Mouse (Mus musculus) hindbrain, embryonic 12.5 days (tissue): ENCODE data around the gene Pptc7. TPM values are rescaled to one million over a fixed set of nuclear protein-coding genes. Genes with fewer than 3 reads are reported as not detected.

Experiments
- ATAC-seq: fragments of 200-750 bp; cut with Nextera tagmentation; 2 replicates; pipeline ENCODE4 v1.8.0; 2017; ENCODE audit warnings: moderate TSS enrichment; ENCODE audit not compliant: low FRiP score
- H3K27ac ChIP-seq: fragments of 300-500 bp; sonication (generic); 2 replicates; pipeline ENCODE4 v1.5.1; 2016; ENCODE audit warnings: mild to moderate bottlenecking
- H3K27me3 ChIP-seq: fragments of 300-500 bp; sonication (generic); 2 replicates; pipeline ENCODE4 v1.6.1; 2016; ENCODE audit warnings: mild to moderate bottlenecking
- H3K36me3 ChIP-seq: fragments of 300-500 bp; sonication (generic); 2 replicates; pipeline ENCODE4 v1.6.1; 2016; ENCODE audit warnings: mild to moderate bottlenecking
- H3K4me1 ChIP-seq: fragments of 300-500 bp; sonication (generic); 2 replicates; pipeline ENCODE4 v1.6.1; 2016
- H3K4me2 ChIP-seq: fragments of 300-500 bp; sonication (generic); replicated peaks from 2 replicates; pipeline ENCODE4 v1.6.1; 2016; ENCODE audit warnings: mild to moderate bottlenecking
- H3K4me3 ChIP-seq: fragments of 300-500 bp; sonication (generic); 2 replicates; pipeline ENCODE4 v1.5.1; 2016; ENCODE audit warnings: mild to moderate bottlenecking
- H3K9ac ChIP-seq: fragments of 300-500 bp; sonication (generic); 2 replicates; pipeline ENCODE4 v1.6.1; 2016; ENCODE audit warnings: mild to moderate bottlenecking, moderate library complexity
- H3K9me3 ChIP-seq: fragments of 300-500 bp; sonication (generic); replicated peaks from 2 replicates; pipeline ENCODE4 v1.6.1; 2016; ENCODE audit warnings: mild to moderate bottlenecking
- WGBS: fragments of 180-500 bp; shearing (Covaris S2); methylation state at CpG from one replicate; pipeline ENCODE4 v1.1.7; 2016; 5-methylcytosine and 5-hydroxymethylcytosine counted together
- polyA plus RNA-seq: library from polyadenylated mRNA; unstranded; fragments of >200 nt; fragmentation: Nextera tagmentation; extraction: Ambion mirVana; gene quantifications from 2 replicates; pipeline ENCODE4 v1.2.1, GENCODE M21; 2016

The Pptc7 gene
- 10.8 and 11.1 TPM in 2 replicates for polyA plus RNA-seq

DNA sequence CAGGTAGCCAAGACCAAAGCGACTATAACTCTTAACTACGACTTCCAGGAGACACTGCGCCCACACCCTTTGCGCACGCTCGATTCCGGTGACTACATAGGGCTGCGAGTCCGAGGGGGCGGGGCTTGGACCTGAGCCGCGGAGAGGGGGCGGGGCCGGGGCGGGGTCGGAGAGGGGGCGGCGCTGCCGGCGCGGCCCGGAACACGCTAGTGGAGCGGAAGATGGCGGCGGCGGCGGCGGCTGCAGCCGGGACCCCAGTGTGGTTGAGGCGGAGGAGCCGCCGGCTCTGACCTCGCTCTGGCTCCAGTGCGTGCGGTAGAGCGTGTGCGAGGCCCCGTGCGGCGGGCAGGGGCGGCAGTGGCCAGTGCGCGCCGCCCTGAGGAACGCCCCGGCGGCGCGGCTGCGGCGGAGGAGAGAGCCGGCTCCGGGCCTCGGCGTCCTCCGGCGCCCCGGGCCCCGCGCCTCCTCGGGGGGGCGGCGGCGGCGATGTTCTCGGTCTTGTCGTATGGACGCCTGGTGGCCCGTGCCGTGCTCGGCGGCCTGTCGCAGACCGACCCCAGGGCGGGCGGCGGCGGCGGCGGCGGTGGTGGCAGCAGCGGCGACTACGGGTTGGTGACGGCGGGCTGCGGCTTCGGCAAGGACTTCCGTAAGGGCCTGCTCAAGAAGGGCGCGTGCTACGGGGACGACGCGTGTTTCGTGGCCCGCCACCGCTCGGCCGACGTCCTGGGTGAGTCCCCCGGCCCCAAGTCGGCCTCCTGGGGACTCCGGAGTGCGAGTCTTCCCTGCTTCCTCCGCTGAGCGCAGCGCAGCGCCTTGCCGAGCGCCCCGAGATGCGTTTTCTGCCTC lies at the start of gene Pptc7:
Gene Pptc7 (plus strand): TSS at position 183 of the 846 bp plus-strand sequence.
- H3K4me2 ChIP-seq, result peak within 1 kb of the TSS; percentile 98
- H3K27ac ChIP-seq, result peak within 1 kb of the TSS; percentile 92
- H3K4me1 ChIP-seq, result peaks cover 18% of the 10 kb centered on the region
- ATAC-seq, result peak; percentile 92
- no peaks in the 10 kb centered on the region for H3K9me3 ChIP-seq
- H3K27me3 ChIP-seq, result peaks cover 2% of the 10 kb centered on the region; the same call in 1 of the 2 replicates
- peak within 1 kb of the TSS; percentile 99 for H3K4me3 ChIP-seq
- H3K36me3 ChIP-seq, result peaks cover 14% of the 10 kb centered on the region; the same call in 1 of the 2 replicates
- WGBS, result under 1% methylated on average over 81 of the region's 114 CpGs
- peak within 1 kb of the TSS; percentile 95 for H3K9ac ChIP-seq

GRCm38 (mm10) chr5:122235196-122235836 lies 48.8 kb upstream of the Pptc7 start:
- no peak for ATAC-seq
- H3K4me3 ChIP-seq, result no peak overlapping the region
- no peak overlapping the region for H3K4me2 ChIP-seq
- WGBS, result 76% methylated on average over 9 of the region's 9 CpGs
- no peaks in the 10 kb centered on the region for H3K9me3 ChIP-seq
- H3K9ac ChIP-seq, result no peak overlapping the region
- no peak overlapping the region for H3K27ac ChIP-seq
- H3K36me3 ChIP-seq, result peaks cover 9% of the 10 kb centered on the region; the same call in 1 of the 2 replicates
- no peaks in the 10 kb centered on the region for H3K27me3 ChIP-seq
- H3K4me1 ChIP-seq, result peaks cover 19% of the 10 kb centered on the region

DNA sequence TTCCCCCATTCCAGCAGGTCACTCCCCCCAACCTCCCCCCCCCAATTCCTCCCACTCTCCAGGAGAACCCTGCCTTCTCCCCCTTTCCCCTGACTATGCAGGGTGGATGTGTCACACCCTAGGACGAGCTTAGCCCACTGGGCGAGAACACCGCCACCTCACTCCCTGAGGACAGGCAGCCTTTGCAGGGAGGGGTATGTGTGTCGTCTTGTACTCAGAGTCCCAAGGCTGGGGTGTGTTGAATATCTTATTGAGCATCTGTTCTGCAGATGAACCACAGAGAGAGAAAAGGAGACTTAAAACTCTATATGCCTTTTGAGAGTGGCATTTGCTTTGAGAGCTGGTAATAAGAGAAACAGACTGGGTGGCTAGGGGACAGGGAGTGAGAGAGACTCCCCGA lies 47.0 kb upstream of the Pptc7 start:
- Histone ChIP-seq H3K27me3 (no peaks in the 10 kb centered on the region), H3K4me2 (no peak overlapping the region), H3K36me3 (peaks cover 23% of the 10 kb centered on the region), H3K9me3 (no peaks in the 10 kb centered on the region), H3K4me1 (peaks cover 19% of the 10 kb centered on the region), H3K27ac (no peak overlapping the region), H3K9ac (no peak overlapping the region), H3K4me3 (no peak overlapping the region)
- no peak for ATAC-seq
- 70% methylated on average over 5 of the region's 5 CpGs for WGBS

DNA sequence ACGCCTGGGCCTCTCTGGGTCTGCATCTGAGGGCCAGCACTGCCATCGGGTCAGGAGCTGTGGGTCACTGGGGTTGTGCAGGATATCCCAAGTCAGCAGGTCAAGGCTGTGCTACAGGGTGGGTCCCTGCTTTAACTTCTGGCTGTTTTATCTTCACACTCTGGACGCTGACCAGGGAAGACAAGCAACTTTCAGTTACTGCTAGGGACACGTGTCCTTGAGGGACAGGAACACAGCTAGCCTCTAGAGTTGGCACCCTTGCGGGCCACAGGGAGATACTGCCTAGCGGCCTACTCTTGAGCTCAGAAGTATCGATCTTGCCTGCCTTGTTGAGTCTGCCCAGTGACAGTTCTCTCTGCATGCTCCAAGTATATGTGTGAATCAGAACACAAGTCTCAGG lies 44.5 kb upstream of the Pptc7 start:
- H3K4me1 ChIP-seq, result peaks cover 19% of the 10 kb centered on the region
- ATAC-seq, result no peak
- peaks cover 31% of the 10 kb centered on the region for H3K36me3 ChIP-seq
- WGBS, result 86% methylated on average over 7 of the region's 7 CpGs
- no peak overlapping the region for H3K4me2 ChIP-seq
- H3K9me3 ChIP-seq, result no peaks in the 10 kb centered on the region
- H3K4me3 ChIP-seq, result no peak overlapping the region
- H3K27me3 ChIP-seq, result no peaks in the 10 kb centered on the region
- H3K9ac ChIP-seq, result no peak overlapping the region
- no peak overlapping the region for H3K27ac ChIP-seq

DNA sequence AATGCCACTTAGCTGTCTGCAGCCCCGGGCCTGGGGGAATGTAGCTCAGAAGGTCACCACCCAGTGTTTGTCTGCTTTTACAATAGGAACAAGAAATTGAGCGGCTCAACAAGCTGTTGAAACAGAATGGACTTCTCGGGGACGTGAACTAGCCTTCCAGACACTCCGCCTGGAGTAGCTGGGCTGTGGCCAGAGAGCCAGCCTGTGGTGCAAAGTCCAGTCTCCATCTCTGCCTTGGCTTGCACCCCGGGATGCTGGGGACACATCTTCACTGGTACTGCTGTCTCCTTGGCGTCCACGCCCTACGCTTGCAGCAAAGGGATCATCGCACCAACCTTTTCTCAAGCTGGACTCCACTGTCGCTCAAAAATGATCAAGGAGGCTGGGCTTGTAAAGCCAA lies 43.6 kb upstream of the Pptc7 start:
- no peak for ATAC-seq
- peaks cover 14% of the 10 kb centered on the region for H3K4me1 ChIP-seq
- WGBS, result 80% methylated on average over 11 of the region's 11 CpGs
- no peak overlapping the region for H3K4me3 ChIP-seq
- peaks cover 34% of the 10 kb centered on the region for H3K36me3 ChIP-seq
- no peaks in the 10 kb centered on the region for H3K27me3 ChIP-seq
- no peak overlapping the region for H3K9ac ChIP-seq
- no peak overlapping the region for H3K27ac ChIP-seq
- H3K4me2 ChIP-seq, result no peak overlapping the region
- no peaks in the 10 kb centered on the region for H3K9me3 ChIP-seq

DNA sequence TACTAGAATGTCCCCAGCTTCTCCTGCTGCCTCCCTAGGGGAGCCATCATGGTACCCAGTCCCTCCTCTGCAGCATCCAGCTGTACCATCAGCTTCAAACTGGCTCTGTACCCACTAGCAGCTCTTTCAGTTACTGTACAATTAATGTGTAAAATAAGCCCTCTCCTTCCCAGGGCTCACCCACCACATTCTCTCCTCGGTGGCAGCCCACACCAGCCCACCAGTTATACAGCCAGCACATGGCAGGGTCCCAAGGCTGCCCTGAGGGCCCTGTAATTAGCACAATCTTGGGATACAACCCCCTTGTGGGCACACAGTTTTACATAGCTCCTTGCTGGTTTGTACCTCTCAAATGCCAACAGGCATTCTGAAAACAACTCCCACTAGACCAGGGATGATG lies 43.2 kb upstream of the Pptc7 start:
- Histone ChIP-seq H3K27ac (no peak overlapping the region), H3K4me2 (no peak overlapping the region), H3K36me3 (peaks cover 36% of the 10 kb centered on the region), H3K9ac (no peak overlapping the region), H3K4me3 (no peak overlapping the region), H3K4me1 (peaks cover 10% of the 10 kb centered on the region), H3K27me3 (no peaks in the 10 kb centered on the region), H3K9me3 (no peaks in the 10 kb centered on the region)
- ATAC-seq, result no peak
- WGBS, result 95% methylated on average over 1 of the region's 1 CpGs

DNA sequence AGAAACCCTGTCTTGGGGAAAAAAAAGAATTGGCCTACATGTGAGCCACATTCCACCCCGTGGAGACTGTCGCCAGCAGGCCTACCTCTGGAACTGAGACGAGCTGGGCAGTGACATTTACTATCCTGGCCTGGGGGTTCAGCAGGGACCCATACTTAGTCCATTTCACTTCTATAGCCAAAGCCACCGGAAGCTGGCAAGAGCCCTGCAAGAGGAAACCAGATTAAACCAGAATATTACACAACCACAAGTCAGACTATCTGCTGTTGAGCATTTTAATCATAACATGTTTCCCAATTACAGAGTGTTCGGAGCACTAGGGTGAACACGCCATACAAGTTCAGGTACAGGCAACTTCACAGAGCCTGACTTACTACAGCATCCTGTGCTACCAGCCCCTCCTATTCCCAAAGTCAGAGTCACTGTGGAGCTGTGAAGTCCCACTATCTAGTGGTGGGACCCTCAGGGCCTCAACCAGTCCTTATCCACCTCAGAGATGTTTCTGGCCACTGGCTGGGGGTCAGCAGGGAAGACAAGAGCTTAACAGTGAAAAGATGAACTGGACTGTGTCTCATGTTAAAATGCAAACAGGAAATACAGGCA lies 41.5 kb upstream of the Pptc7 start:
- ATAC-seq, result no peak
- Histone ChIP-seq H3K36me3 (peaks cover 49% of the 10 kb centered on the region), H3K9ac (no peak overlapping the region), H3K4me2 (no peak overlapping the region), H3K4me1 (peaks cover 9% of the 10 kb centered on the region; the same call in 1 of the 2 replicates), H3K4me3 (no peak overlapping the region), H3K27me3 (no peaks in the 10 kb centered on the region), H3K9me3 (no peaks in the 10 kb centered on the region), H3K27ac (no peak overlapping the region)
- WGBS, result 87% methylated on average over 6 of the region's 6 CpGs

DNA sequence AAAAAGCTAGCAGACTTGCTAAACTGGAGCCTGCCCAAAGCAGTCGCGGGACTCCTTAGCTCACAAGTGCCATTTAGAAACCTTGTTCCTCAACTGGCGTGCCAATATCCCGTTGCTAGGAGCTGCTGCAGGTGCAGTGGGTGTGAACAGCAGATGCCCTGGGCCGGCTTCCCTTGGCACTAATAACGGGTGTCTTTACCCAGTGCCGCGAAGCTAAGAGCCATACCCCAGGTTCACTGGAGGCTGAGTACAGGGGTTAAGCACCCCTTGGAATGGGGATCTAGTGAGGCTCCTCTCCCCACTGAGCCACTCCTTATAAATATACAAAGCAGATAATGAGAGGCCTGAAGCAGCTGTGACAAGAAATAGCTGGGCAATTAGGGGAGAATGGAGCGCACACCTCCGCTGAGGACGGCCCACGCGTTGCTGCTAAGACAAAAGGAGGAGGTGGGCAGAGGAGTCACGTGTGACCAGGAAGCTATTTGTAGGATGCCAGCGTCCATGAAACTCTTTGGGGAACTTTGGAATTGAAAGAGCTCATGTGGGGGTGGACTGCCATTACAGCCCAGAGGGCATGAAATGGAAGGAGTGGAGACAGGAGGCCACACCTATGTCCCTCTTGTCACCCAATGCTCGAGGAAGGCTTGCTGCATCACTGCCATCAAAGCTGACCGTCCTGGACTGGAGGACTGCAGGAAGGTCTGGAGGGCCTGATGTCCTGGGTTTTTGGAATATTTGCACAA lies 40.2 kb upstream of the Pptc7 start:
- Histone ChIP-seq H3K4me1 (peaks cover 9% of the 10 kb centered on the region; the same call in 1 of the 2 replicates), H3K27me3 (no peaks in the 10 kb centered on the region), H3K9me3 (no peaks in the 10 kb centered on the region), H3K9ac (no peak overlapping the region), H3K27ac (peak overlapping the region; percentile 35; the same call in 1 of the 2 replicates), H3K4me3 (no peak overlapping the region), H3K4me2 (no peak overlapping the region), H3K36me3 (peaks cover 63% of the 10 kb centered on the region)
- WGBS, result 81% methylated on average over 17 of the region's 17 CpGs
- ATAC-seq, result no peak

DNA sequence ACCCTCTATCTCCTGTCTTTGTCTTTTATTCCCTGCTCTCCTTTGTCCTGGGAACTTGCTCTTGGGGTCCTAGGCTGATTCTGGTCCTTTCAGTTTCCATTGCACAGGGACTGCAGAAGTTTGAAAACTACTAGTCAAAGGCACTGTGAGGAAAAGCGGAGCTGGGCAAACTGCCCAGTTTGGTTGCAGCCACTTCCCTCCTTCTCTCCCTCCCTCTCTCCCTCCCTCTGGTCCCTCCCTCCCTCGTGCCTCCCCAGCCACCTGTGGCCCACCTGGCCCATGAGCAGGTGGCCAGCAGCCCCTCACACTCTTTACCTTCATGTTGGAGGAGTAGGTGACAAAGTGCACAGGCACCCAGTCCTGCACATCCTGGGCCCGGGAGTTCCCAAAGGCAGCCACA lies 39.0 kb upstream of the Pptc7 start:
- WGBS, result 78% methylated on average over 3 of the region's 3 CpGs
- ATAC-seq, result no peak
- H3K36me3 ChIP-seq, result peaks cover 62% of the 10 kb centered on the region
- H3K9me3 ChIP-seq, result no peaks in the 10 kb centered on the region
- H3K27ac ChIP-seq, result no peak overlapping the region
- H3K9ac ChIP-seq, result no peak overlapping the region
- no peaks in the 10 kb centered on the region for H3K27me3 ChIP-seq
- H3K4me2 ChIP-seq, result no peak overlapping the region
- H3K4me3 ChIP-seq, result no peak overlapping the region
- H3K4me1 ChIP-seq, result peaks cover 5% of the 10 kb centered on the region; the same call in 1 of the 2 replicates

DNA sequence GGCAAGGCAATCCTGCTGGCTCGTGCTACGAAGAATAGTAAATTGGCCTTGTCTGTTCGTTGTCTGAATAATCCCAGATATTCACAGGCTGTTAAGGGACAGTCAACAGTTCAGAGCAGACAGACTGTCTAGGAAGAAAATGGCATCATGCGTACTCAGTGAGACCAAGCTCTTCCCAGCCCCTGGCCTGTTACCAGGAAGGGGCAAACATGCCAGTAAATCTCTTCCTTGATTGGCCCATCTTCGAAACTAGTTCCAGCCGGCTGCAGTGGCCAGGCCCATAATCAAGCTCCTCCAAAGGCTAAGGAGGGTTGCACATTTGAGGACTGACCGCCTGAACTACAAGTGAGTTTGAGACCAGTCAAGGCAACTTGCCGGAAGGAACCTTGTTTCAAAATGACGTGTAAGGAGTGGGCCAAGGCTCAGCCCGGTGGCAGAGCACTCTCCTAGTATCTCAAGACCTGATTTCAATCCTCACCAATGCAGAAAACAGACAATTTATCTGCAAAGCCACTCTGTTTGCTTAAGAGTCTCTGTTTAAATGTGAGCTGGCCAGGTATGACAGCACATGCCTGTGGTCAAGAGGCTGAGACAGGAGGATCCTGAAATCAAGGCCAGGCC lies 37.5 kb upstream of the Pptc7 start:
- Histone ChIP-seq H3K4me1 (peaks cover 5% of the 10 kb centered on the region; the same call in 1 of the 2 replicates), H3K27ac (no peak overlapping the region), H3K4me3 (no peak overlapping the region), H3K4me2 (no peak overlapping the region), H3K9ac (no peak overlapping the region), H3K27me3 (no peaks in the 10 kb centered on the region), H3K9me3 (no peaks in the 10 kb centered on the region), H3K36me3 (peaks cover 67% of the 10 kb centered on the region)
- 88% methylated on average over 10 of the region's 10 CpGs for WGBS
- no peak for ATAC-seq

DNA sequence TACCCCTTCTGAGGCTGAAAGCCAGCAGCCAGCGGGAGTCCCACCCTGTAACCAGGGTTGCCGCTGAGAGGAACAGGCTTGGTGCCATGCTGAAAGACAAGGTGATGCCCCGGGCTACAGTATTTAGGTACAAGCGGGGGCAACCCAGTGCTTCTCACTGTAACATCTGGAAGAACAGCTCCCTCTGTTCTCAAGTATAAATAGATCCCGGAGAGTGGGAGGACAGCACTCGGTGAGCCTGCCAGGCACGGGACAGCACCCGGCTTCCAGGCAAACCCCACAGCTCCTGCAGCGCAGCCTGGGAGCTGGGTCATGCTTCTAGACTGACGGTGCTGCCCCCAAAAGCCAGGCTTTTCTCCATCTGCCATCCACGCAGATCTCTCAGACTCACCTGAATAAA lies 36.6 kb upstream of the Pptc7 start:
- no peak for ATAC-seq
- H3K4me3 ChIP-seq, result no peak overlapping the region
- peaks cover 5% of the 10 kb centered on the region; the same call in 1 of the 2 replicates for H3K4me1 ChIP-seq
- no peak overlapping the region for H3K4me2 ChIP-seq
- H3K36me3 ChIP-seq, result peaks cover 67% of the 10 kb centered on the region
- H3K9me3 ChIP-seq, result no peaks in the 10 kb centered on the region
- H3K27ac ChIP-seq, result no peak overlapping the region
- H3K27me3 ChIP-seq, result no peaks in the 10 kb centered on the region
- WGBS, result 90% methylated on average over 11 of the region's 11 CpGs
- no peak overlapping the region for H3K9ac ChIP-seq
